Mouse (Mus musculus) E14TG2a.4 (cell line): ENCODE data around the gene Thrb.

Experiments
- CTCF ChIP-seq: conservative IDR thresholded peaks from 2 replicates; pipeline ENCODE4 v1.5.1; 2014; ENCODE audit warnings: low read length
- NANOG ChIP-seq: IDR thresholded peaks from 2 replicates; pipeline ENCODE4 v1.6.1; 2014; ENCODE audit warnings: borderline replicate concordance, low read length, mixed read lengths
- POU5F1 ChIP-seq: IDR thresholded peaks from 2 replicates; pipeline ENCODE4 v1.6.1; 2014; ENCODE audit warnings: low read length, borderline replicate concordance

DNA sequence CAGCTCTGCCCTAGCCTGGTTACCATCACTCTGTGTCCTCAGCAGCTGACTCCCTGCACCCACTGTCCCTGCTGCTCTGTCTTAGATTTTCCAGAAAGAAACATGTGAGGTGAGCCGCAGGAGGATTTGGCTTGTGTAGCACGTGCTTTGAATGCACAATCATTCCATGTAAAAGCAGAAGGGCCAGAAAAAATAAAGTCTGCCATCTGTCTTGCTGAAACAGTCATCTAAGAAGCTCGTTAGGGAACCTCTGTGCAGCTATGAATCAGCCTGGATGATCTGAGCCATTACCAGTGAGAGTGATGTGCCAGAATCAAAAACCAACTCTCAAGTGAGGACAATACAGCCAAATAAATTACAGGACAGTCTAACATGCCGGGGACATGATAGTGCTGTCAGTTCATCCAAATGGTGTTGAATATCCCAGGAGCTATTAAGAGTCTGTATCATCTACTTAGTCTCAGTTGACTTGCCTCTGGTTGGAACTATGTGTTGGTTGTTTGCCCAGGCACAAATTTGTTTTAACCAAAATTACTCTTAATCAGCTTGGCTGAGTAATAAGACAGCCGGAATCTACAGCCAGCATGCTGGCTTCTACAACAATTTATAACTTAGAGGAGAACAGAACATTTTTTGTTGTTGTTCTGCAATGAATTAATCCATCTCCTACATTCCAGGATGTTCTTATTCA lies 402.2 kb downstream of the Thrb start:
- no peak for TF ChIP-seq POU5F1
- TF ChIP-seq CTCF: no peak
- TF ChIP-seq NANOG: no peak
